Mouse (Mus musculus) thymus, adult 2 months (tissue): ENCODE measurements at regions not wholly inside any gene's neighbourhood (a gene's known extent, or its start where the extent isn't known, plus 50 kb on each side); places are given as distances from the start of the nearest gene placed in this dataset.

Experiments
- CTCF ChIP-seq: fragments of 200-500 bp; IDR thresholded peaks from 2 replicates; pipeline ENCODE4 v1.5.1; 2012; ENCODE audit warnings: mild to moderate bottlenecking, control low read depth, low read length, moderate library complexity, borderline replicate concordance; ENCODE audit not compliant: control insufficient read depth, poor library complexity, insufficient read depth; ENCODE audit errors: extremely low read depth
- POLR2A ChIP-seq: fragments of 200-500 bp; IDR thresholded peaks from 2 replicates; pipeline ENCODE4 v1.6.1; 2012; ENCODE audit warnings: mild to moderate bottlenecking, low read length, control low read depth, moderate library complexity; ENCODE audit not compliant: control insufficient read depth, poor library complexity, insufficient read depth; ENCODE audit errors: extremely low read depth

DNA sequence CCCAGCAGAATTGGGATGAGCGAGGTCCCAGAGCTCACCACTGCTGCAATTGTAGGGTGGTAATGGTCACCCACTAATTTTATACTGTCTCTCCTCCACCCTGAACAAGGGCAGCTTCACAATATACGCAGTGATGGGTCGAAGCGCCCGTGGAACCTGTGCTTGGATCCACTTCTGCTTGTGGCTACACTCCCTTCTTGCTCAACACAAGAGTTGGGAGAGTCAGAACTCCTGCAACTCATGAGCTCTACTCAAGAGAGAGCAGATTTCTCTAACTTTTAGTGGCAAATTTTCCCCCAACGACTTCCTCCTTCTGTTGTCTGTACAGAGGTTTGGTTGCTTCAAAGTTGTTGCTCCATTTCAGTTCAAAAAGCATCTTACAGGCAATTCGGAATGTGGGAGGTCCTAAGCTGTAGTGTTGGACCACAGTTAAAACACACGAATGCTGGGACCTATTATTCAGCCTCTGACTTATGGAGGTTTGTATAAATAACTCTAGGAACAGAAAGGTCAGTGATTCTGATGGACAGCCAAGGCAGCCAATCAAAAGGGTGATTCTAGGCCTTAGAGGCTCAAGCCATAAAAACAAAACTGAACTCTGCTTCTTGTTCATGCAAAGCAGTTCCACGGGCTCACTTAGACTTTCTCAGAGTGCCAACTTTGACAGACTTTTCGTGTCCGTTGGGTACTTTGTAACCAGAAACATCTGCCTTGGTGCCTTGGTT, 227.8 kb upstream of the Meis1 start:
- TF ChIP-seq CTCF (no peak), POLR2A (no peak)
